In genomic region chr17:15377901-15378300, GRCm38 (mm10) we compare ENCODE assay signal across 8 mouse cellular contexts. TPM values are rescaled to one million over a fixed set of nuclear protein-coding genes. Genes with fewer than 3 reads are reported as not detected.
A peak's percentile ranks its signal among the peaks of the same experiment; 100 is the strongest.
DNase-seq lines count a peak whose midpoint lies in the region; ATAC-seq and TF ChIP-seq lines count a peak whose summit lies in the region.

No protein-coding gene starts in this region.

- no peak for TF ChIP-seq POLR2A in liver, adult 2 months (IDR thresholded peaks at IDR 0.05; ENCODE audit: extremely low read depth, insufficient read depth, low read length)
- no peak for TF ChIP-seq POLR2A in cortical plate, adult 2 months (IDR thresholded peaks at IDR 0.05; ENCODE audit: extremely low read depth, insufficient read depth, low read length)

- no peaks in the 10 kb centered on the region for H3K36me3 ChIP-seq in liver, adult 2 months (ENCODE audit: control insufficient read depth, insufficient read depth, low read length)
- H3K36me3 ChIP-seq in heart, embryonic 15.5 days, result no peaks in the 10 kb centered on the region
- no peaks in the 10 kb centered on the region for H3K36me3 ChIP-seq in liver, postnatal 0 days (replicated peaks; ENCODE audit: insufficient read depth, low read length)
- no peaks in the 10 kb centered on the region for H3K36me3 ChIP-seq in stomach, postnatal 0 days (ENCODE audit: control insufficient read depth, insufficient read depth, low read length)

- H3K4me1 ChIP-seq in liver, adult 2 months (ENCODE audit: control insufficient read depth, insufficient read depth, low read length), result peaks cover 28% of the 10 kb centered on the region
- peaks cover 2% of the 10 kb centered on the region; the same call in 1 of the 2 replicates for H3K4me1 ChIP-seq in cortical plate, adult 2 months (ENCODE audit: control insufficient read depth, insufficient read depth, low read length)
- peaks cover 46% of the 10 kb centered on the region for H3K4me1 ChIP-seq in heart, embryonic 15.5 days (replicated peaks)
- H3K4me1 ChIP-seq in liver, postnatal 0 days (ENCODE audit: insufficient read depth), result peaks cover 23% of the 10 kb centered on the region
- H3K4me1 ChIP-seq in stomach, postnatal 0 days (replicated peaks; ENCODE audit: control insufficient read depth, insufficient read depth), result no peaks in the 10 kb centered on the region; the same call in 1 of the 2 replicates

- ATAC-seq in heart, embryonic 15.5 days (replicated peaks; ENCODE audit: insufficient number of reproducible peaks, insufficient read depth, low FRiP score, low read depth), result no peak
- ATAC-seq in liver, postnatal 0 days, result no peak
- no peak for ATAC-seq in stomach, postnatal 0 days (ENCODE audit: low FRiP score, low TSS enrichment)
- no peak for ATAC-seq in megakaryocyte, adult 5-6 weeks (ENCODE audit: poor library complexity, severe bottlenecking)

- H3K4me2 ChIP-seq in heart, embryonic 15.5 days, result 0 out of 2 replicates have a peak overlapping the region, but pooled peaks have one; percentile 100
- no peak overlapping the region for H3K4me2 ChIP-seq in liver, postnatal 0 days (ENCODE audit: low read depth, low read length)
- H3K4me2 ChIP-seq in stomach, postnatal 0 days (replicated peaks; ENCODE audit: low read depth), result no peak overlapping the region

- DNase-seq in liver, adult 2 months (ENCODE audit: extremely low read depth, low read depth, low spot score), result peak; percentile 73
- no peak for DNase-seq in liver
- DNase-seq in liver, postnatal 0 days, result no peak
- no peak for DNase-seq in stomach, postnatal 0 days (ENCODE audit: low spot score)
- no peak for DNase-seq in spleen, postnatal 14 days (ENCODE audit: low spot score in 2 of 2)

- no peaks in the 10 kb centered on the region for H3K27me3 ChIP-seq in liver, adult 2 months (ENCODE audit: control insufficient read depth, insufficient read depth, low read length)
- peaks cover 96% of the 10 kb centered on the region for H3K27me3 ChIP-seq in heart, embryonic 15.5 days
- peaks cover 62% of the 10 kb centered on the region for H3K27me3 ChIP-seq in liver, postnatal 0 days (ENCODE audit: insufficient read depth, low read length)
- H3K27me3 ChIP-seq in stomach, postnatal 0 days (ENCODE audit: control insufficient read depth, insufficient read depth, low read length), result no peaks in the 10 kb centered on the region

- H3K4me3 ChIP-seq in liver, adult 2 months (ENCODE audit: insufficient read depth, low read depth, low read length), result no peak overlapping the region
- H3K4me3 ChIP-seq in cortical plate, adult 2 months (ENCODE audit: insufficient read depth, low read length), result no peak overlapping the region; the same call in 1 of the 2 replicates
- H3K4me3 ChIP-seq in heart, embryonic 15.5 days, result no peak overlapping the region
- no peak overlapping the region for H3K4me3 ChIP-seq in liver, postnatal 0 days (ENCODE audit: low read depth, low read length)
- no peak overlapping the region for H3K4me3 ChIP-seq in stomach, postnatal 0 days (ENCODE audit: low read depth, low read length)

- H3K79me2 ChIP-seq in liver, adult 2 months (ENCODE audit: control insufficient read depth, insufficient read depth, low read length), result no peaks in the 10 kb centered on the region

- 2% methylated on average over 1 of the region's 1 CpGs for WGBS in liver, adult 2 months
- WGBS in heart, embryonic 15.5 days, result 0% methylated on average over 1 of the region's 1 CpGs
- 3% methylated on average over 1 of the region's 1 CpGs for WGBS in liver, postnatal 0 days (ENCODE audit: insufficient replicate concordance)
- WGBS in stomach, postnatal 0 days, result 0% methylated on average over 1 of the region's 1 CpGs

- no peak for TF ChIP-seq EP300 in liver, postnatal 0 days (IDR thresholded peaks at IDR 0.05; ENCODE audit: low read depth)
- no peak for TF ChIP-seq EP300 in stomach, postnatal 0 days (optimal IDR thresholded peaks at IDR 0.05)

- no peak overlapping the region for H3K27ac ChIP-seq in liver, adult 2 months (replicated peaks; ENCODE audit: insufficient read depth, low read depth, low read length)
- no peak overlapping the region for H3K27ac ChIP-seq in cortical plate, adult 2 months (ENCODE audit: insufficient read depth, low read length)
- H3K27ac ChIP-seq in heart, embryonic 15.5 days, result no peak overlapping the region
- H3K27ac ChIP-seq in liver, postnatal 0 days (ENCODE audit: low read depth), result no peak overlapping the region
- H3K27ac ChIP-seq in stomach, postnatal 0 days (replicated peaks), result no peak overlapping the region

- no peaks in the 10 kb centered on the region for H3K9me3 ChIP-seq in heart, embryonic 15.5 days (replicated peaks)
- H3K9me3 ChIP-seq in liver, postnatal 0 days (ENCODE audit: low read length), result no peaks in the 10 kb centered on the region
- H3K9me3 ChIP-seq in stomach, postnatal 0 days (ENCODE audit: control insufficient read depth, low read length), result no peaks in the 10 kb centered on the region

- TF ChIP-seq CTCF in liver, adult 2 months (IDR thresholded peaks at IDR 0.05; ENCODE audit: low read depth, low read length), result no peak
- TF ChIP-seq CTCF in cortical plate, adult 2 months (IDR thresholded peaks at IDR 0.05; ENCODE audit: extremely low read depth, insufficient read depth, low read length), result peak; percentile 26; the same call in 1 of the 2 replicates
- peak; percentile 63 for TF ChIP-seq CTCF in liver, postnatal 0 days (IDR thresholded peaks at IDR 0.05; ENCODE audit: low read depth)
- TF ChIP-seq CTCF in stomach, postnatal 0 days (IDR thresholded peaks at IDR 0.05; ENCODE audit: low read depth), result peak; percentile 81

- H3K9ac ChIP-seq in liver, adult 2 months (ENCODE audit: low read depth, low read length), result no peak overlapping the region
- no peak overlapping the region for H3K9ac ChIP-seq in heart, embryonic 15.5 days
- no peak overlapping the region for H3K9ac ChIP-seq in liver, postnatal 0 days (replicated peaks)
- no peak overlapping the region for H3K9ac ChIP-seq in stomach, postnatal 0 days (ENCODE audit: low read length)

RNA-seq across cellular contexts. Expression of gene Dll1, which starts 1.2 kb away (rescaled TPM):
- 4.0 and 4.6 TPM in 2 replicates for total RNA-seq in liver, adult 2 months (2014; rRNA removed)
- 6.9 and 7.1 TPM in 2 replicates for polyA plus RNA-seq in liver, adult 2 months (2012; rRNA removed)
- 4.7 and 5.5 TPM in 2 replicates for polyA plus RNA-seq in cortical plate, adult 2 months (2012; rRNA removed)
- 4.8 and 5.2 TPM in 2 replicates for polyA plus RNA-seq in heart, embryonic 15.5 days (2015; fragmentation: Nextera tagmentation; extraction: Ambion mirVana)
- polyA plus RNA-seq in liver, postnatal 0 days (2015; fragmentation: Nextera tagmentation; extraction: Ambion mirVana), result 1.9 and 2.6 TPM in 2 replicates
- 3.5 and 4.4 TPM in 2 replicates for polyA plus RNA-seq in stomach, postnatal 0 days (2015; fragmentation: Nextera tagmentation; extraction: Ambion mirVana)
- not detected in 2 replicates for total RNA-seq in megakaryocyte, adult 5-6 weeks (2015)
- total RNA-seq in megakaryocyte, adult 5-6 weeks (2017), result 0.11 TPM in 1 of 2 replicates, not detected in the other

RNA-seq across cellular contexts. Expression of gene Fam120b, which starts 18.1 kb away (rescaled TPM):
- 13.3 and 13.4 TPM in 2 replicates for total RNA-seq in liver, adult 2 months (2014; rRNA removed)
- polyA plus RNA-seq in liver, adult 2 months (2012; rRNA removed), result 4.4 and 5.8 TPM in 2 replicates
- polyA plus RNA-seq in cortical plate, adult 2 months (2012; rRNA removed), result 27.8 and 29.3 TPM in 2 replicates
- polyA plus RNA-seq in heart, embryonic 15.5 days (2015; fragmentation: Nextera tagmentation; extraction: Ambion mirVana), result 14.7 and 17.8 TPM in 2 replicates
- 5.0 and 5.2 TPM in 2 replicates for polyA plus RNA-seq in liver, postnatal 0 days (2015; fragmentation: Nextera tagmentation; extraction: Ambion mirVana)
- polyA plus RNA-seq in stomach, postnatal 0 days (2015; fragmentation: Nextera tagmentation; extraction: Ambion mirVana), result 10.0 and 12.1 TPM in 2 replicates
- total RNA-seq in megakaryocyte, adult 5-6 weeks (2015), result 10.8 and 11.8 TPM in 2 replicates
- 13.0 and 16.6 TPM in 2 replicates for total RNA-seq in megakaryocyte, adult 5-6 weeks (2017)
